Mouse (Mus musculus): ENCODE measurements around the gene Plekhg1. TPM values are rescaled to one million over a fixed set of nuclear protein-coding genes. Genes with fewer than 3 reads are reported as not detected.

Gene Plekhg1
- polyA plus RNA-seq, 1 experiment from 2014 or later: 8.0 TPM

- no peak overlapping the region for H3K4me3 ChIP-seq
- H3K27ac ChIP-seq: peak overlapping the region; percentile 60
- 62% methylated on average over 3 of the region's 3 CpGs for WGBS
- no peaks in the 10 kb centered on the region for H3K27me3 ChIP-seq
- no peak for ATAC-seq (replicated peaks; ENCODE audit: insufficient number of reproducible peaks, insufficient read depth, low FRiP score, low read depth)
- no peak overlapping the region for H3K9ac ChIP-seq
- no peaks in the 10 kb centered on the region for H3K36me3 ChIP-seq
- H3K4me1 ChIP-seq (replicated peaks): peaks cover 7% of the 10 kb centered on the region
- H3K4me2 ChIP-seq: no peak overlapping the region
- no peaks in the 10 kb centered on the region for H3K9me3 ChIP-seq (replicated peaks)
Measured at GRCm38 (mm10) chr10:3892368-3892767, 152.2 kb downstream of the Plekhg1 start.

GRCm38 (mm10) chr10:3898068-3898467, 157.9 kb downstream of the Plekhg1 start:
- WGBS: 50% methylated on average over 3 of the region's 3 CpGs

GRCm38 (mm10) chr10:3900416-3900956, 160.3 kb downstream of the Plekhg1 start:
- Histone ChIP-seq H3K27ac (no peak overlapping the region), H3K4me3 (no peak overlapping the region), H3K36me3 (no peaks in the 10 kb centered on the region; the same call in 1 of the 2 replicates), H3K27me3 (no peaks in the 10 kb centered on the region), H3K9ac (no peak overlapping the region), H3K4me2 (no peak overlapping the region), H3K9me3 (replicated peaks) (no peaks in the 10 kb centered on the region), H3K4me1 (replicated peaks) (no peaks in the 10 kb centered on the region)
- 51% methylated on average over 11 of the region's 11 CpGs for WGBS
- ATAC-seq (replicated peaks; ENCODE audit: insufficient number of reproducible peaks, insufficient read depth, low FRiP score, low read depth): no peak

More at GRCm38 (mm10) chr10:3898068-3898467, 157.9 kb downstream of the Plekhg1 start:
- Histone ChIP-seq H3K9ac (no peak overlapping the region), H3K27me3 (no peaks in the 10 kb centered on the region), H3K36me3 (no peaks in the 10 kb centered on the region), H3K9me3 (replicated peaks) (no peaks in the 10 kb centered on the region), H3K4me1 (replicated peaks) (no peaks in the 10 kb centered on the region), H3K4me3 (no peak overlapping the region), H3K4me2 (no peak overlapping the region), H3K27ac (no peak overlapping the region)
- ATAC-seq (replicated peaks; ENCODE audit: insufficient number of reproducible peaks, insufficient read depth, low FRiP score, low read depth): no peak

- Histone ChIP-seq H3K4me3 (no peak overlapping the region), H3K4me1 (replicated peaks) (no peaks in the 10 kb centered on the region), H3K27ac (no peak overlapping the region), H3K9me3 (replicated peaks) (no peaks in the 10 kb centered on the region), H3K36me3 (no peaks in the 10 kb centered on the region; the same call in 1 of the 2 replicates), H3K9ac (no peak overlapping the region), H3K4me2 (no peak overlapping the region), H3K27me3 (no peaks in the 10 kb centered on the region)
- ATAC-seq (replicated peaks; ENCODE audit: insufficient number of reproducible peaks, insufficient read depth, low FRiP score, low read depth): no peak
- 84% methylated on average over 3 of the region's 3 CpGs for WGBS
Measured at GRCm38 (mm10) chr10:3905747-3906146, 165.6 kb downstream of the Plekhg1 start.

GRCm38 (mm10) chr10:3914104-3914503, 173.9 kb downstream of the Plekhg1 start:
- 75% methylated on average over 5 of the region's 5 CpGs for WGBS
- Histone ChIP-seq H3K9me3 (replicated peaks) (no peaks in the 10 kb centered on the region), H3K9ac (no peak overlapping the region), H3K4me2 (no peak overlapping the region), H3K4me1 (replicated peaks) (no peaks in the 10 kb centered on the region), H3K36me3 (no peaks in the 10 kb centered on the region), H3K27me3 (no peaks in the 10 kb centered on the region), H3K27ac (no peak overlapping the region), H3K4me3 (no peak overlapping the region)
- ATAC-seq (replicated peaks; ENCODE audit: insufficient number of reproducible peaks, insufficient read depth, low FRiP score, low read depth): no peak

- no peaks in the 10 kb centered on the region for H3K27me3 ChIP-seq
- no peak overlapping the region for H3K27ac ChIP-seq
- no peak overlapping the region for H3K4me2 ChIP-seq
- H3K4me3 ChIP-seq: no peak overlapping the region
- no peak overlapping the region for H3K9ac ChIP-seq
- no peaks in the 10 kb centered on the region for H3K36me3 ChIP-seq
- WGBS: 67% methylated on average over 20 of the region's 20 CpGs
- ATAC-seq (replicated peaks; ENCODE audit: insufficient number of reproducible peaks, insufficient read depth, low FRiP score, low read depth): no peak
- H3K4me1 ChIP-seq (replicated peaks): no peaks in the 10 kb centered on the region
- H3K9me3 ChIP-seq (replicated peaks): no peaks in the 10 kb centered on the region
Measured at GRCm38 (mm10) chr10:3920368-3921152, 180.4 kb downstream of the Plekhg1 start.

- ATAC-seq (replicated peaks; ENCODE audit: insufficient number of reproducible peaks, insufficient read depth, low FRiP score, low read depth): no peak
Measured at GRCm38 (mm10) chr10:3928008-3928545, 187.9 kb downstream of the Plekhg1 start.

GRCm38 (mm10) chr10:3931831-3932230, 191.7 kb downstream of the Plekhg1 start:
- no peaks in the 10 kb centered on the region for H3K27me3 ChIP-seq
- no peaks in the 10 kb centered on the region for H3K9me3 ChIP-seq (replicated peaks)
- no peak for ATAC-seq (replicated peaks; ENCODE audit: insufficient number of reproducible peaks, insufficient read depth, low FRiP score, low read depth)
- no peaks in the 10 kb centered on the region for H3K4me1 ChIP-seq (replicated peaks)
- no peaks in the 10 kb centered on the region for H3K36me3 ChIP-seq
- no peak overlapping the region for H3K27ac ChIP-seq
- no peak overlapping the region for H3K4me3 ChIP-seq
- no peak overlapping the region for H3K4me2 ChIP-seq
- no peak overlapping the region for H3K9ac ChIP-seq

More at GRCm38 (mm10) chr10:3928008-3928545, 187.9 kb downstream of the Plekhg1 start:
- H3K36me3 ChIP-seq: no peaks in the 10 kb centered on the region
- no peak overlapping the region for H3K4me2 ChIP-seq
- H3K9me3 ChIP-seq (replicated peaks): no peaks in the 10 kb centered on the region
- no peak overlapping the region for H3K9ac ChIP-seq
- H3K4me1 ChIP-seq (replicated peaks): no peaks in the 10 kb centered on the region
- 70% methylated on average over 4 of the region's 4 CpGs for WGBS
- H3K27ac ChIP-seq: no peak overlapping the region
- no peaks in the 10 kb centered on the region for H3K27me3 ChIP-seq
- no peak overlapping the region for H3K4me3 ChIP-seq

- WGBS: 69% methylated on average over 12 of the region's 12 CpGs
- H3K36me3 ChIP-seq: no peaks in the 10 kb centered on the region
- H3K27ac ChIP-seq: no peak overlapping the region
- no peak for ATAC-seq (replicated peaks; ENCODE audit: insufficient number of reproducible peaks, insufficient read depth, low FRiP score, low read depth)
- H3K9me3 ChIP-seq (replicated peaks): no peaks in the 10 kb centered on the region
- H3K9ac ChIP-seq: no peak overlapping the region
- no peaks in the 10 kb centered on the region for H3K27me3 ChIP-seq
- no peaks in the 10 kb centered on the region for H3K4me1 ChIP-seq (replicated peaks)
- no peak overlapping the region for H3K4me2 ChIP-seq
- H3K4me3 ChIP-seq: no peak overlapping the region
Measured at GRCm38 (mm10) chr10:3933311-3933940, 193.3 kb downstream of the Plekhg1 start.

GRCm38 (mm10) chr10:3936864-3937263, 196.7 kb downstream of the Plekhg1 start:
- no peaks in the 10 kb centered on the region for H3K9me3 ChIP-seq (replicated peaks)
- H3K27me3 ChIP-seq: no peaks in the 10 kb centered on the region
- no peak overlapping the region for H3K9ac ChIP-seq
- no peak overlapping the region for H3K4me2 ChIP-seq
- no peaks in the 10 kb centered on the region for H3K4me1 ChIP-seq (replicated peaks)
- H3K27ac ChIP-seq: no peak overlapping the region
- H3K36me3 ChIP-seq: no peaks in the 10 kb centered on the region
- no peak for ATAC-seq (replicated peaks; ENCODE audit: insufficient number of reproducible peaks, insufficient read depth, low FRiP score, low read depth)
- H3K4me3 ChIP-seq: no peak overlapping the region

GRCm38 (mm10) chr10:3939895-3940595, 199.9 kb downstream of the Plekhg1 start:
- no peak overlapping the region for H3K4me3 ChIP-seq
- no peak overlapping the region for H3K27ac ChIP-seq
- H3K4me2 ChIP-seq: no peak overlapping the region
- ATAC-seq (replicated peaks; ENCODE audit: insufficient number of reproducible peaks, insufficient read depth, low FRiP score, low read depth): no peak
- H3K27me3 ChIP-seq: no peaks in the 10 kb centered on the region
- H3K36me3 ChIP-seq: no peaks in the 10 kb centered on the region
- 85% methylated on average over 11 of the region's 11 CpGs for WGBS
- no peak overlapping the region for H3K9ac ChIP-seq
- no peaks in the 10 kb centered on the region for H3K4me1 ChIP-seq (replicated peaks)
- H3K9me3 ChIP-seq (replicated peaks): no peaks in the 10 kb centered on the region
